Mouse (Mus musculus) testis, adult 2 months (tissue): ENCODE data around the gene Tbx19.

Source experiments
- CTCF ChIP-seq: fragments of 200-500 bp; IDR thresholded peaks from 2 replicates; pipeline ENCODE4 v1.5.1; 2012; ENCODE audit warnings: low read depth, mild to moderate bottlenecking, inconsistent platforms, low read length, moderate library complexity; ENCODE audit not compliant: control insufficient read depth, insufficient read depth, insufficient replicate concordance
- POLR2A ChIP-seq: fragments of 200-500 bp; IDR thresholded peaks from 2 replicates; pipeline ENCODE4 v1.6.1; 2012; ENCODE audit warnings: low read depth, mild to moderate bottlenecking, inconsistent platforms, low read length, moderate library complexity; ENCODE audit not compliant: control insufficient read depth

GRCm38 (mm10) chr1:165194662-165195013 is 34.1 kb upstream of the Tbx19 start:
- no peak for TF ChIP-seq CTCF
- no peak for TF ChIP-seq POLR2A
